Mouse (Mus musculus): ENCODE results near the gene Mgmt. TPM values are rescaled to one million over a fixed set of nuclear protein-coding genes. Genes with fewer than 3 reads are reported as not detected.

Gene Mgmt
- total and polyA plus RNA-seq, 2 experiments from 2014 or later = 5.4 to 6.4 TPM

DNA sequence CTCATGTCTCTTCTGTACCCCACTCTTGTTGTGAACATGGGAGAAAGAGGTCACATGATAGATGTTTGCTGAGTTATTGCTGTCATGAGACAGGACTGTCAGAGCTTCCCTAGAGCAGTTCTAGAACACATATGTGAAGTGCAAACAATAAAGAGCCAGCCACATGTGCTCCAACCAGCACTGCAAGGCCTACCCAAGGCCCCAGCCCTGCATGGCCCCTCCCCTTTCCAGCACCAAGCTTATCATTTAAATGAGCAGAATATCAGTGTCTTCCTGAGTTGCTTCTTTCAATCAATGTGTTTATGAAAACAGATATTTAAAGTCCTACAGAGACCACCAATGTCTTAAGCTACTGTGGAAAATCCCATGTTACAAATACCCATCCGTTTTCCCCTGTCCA is 201.3 kb downstream of the Mgmt start:
- H3K4me1 ChIP-seq (ENCODE audit: control insufficient read depth, insufficient read depth) = no peaks in the 10 kb centered on the region
- no peak overlapping the region for H3K4me2 ChIP-seq (ENCODE audit: low read depth, low read length)
- DNase-seq (ENCODE audit: low spot score) (no peak), ATAC-seq (ENCODE audit: insufficient read depth, low read depth) (no peak)
- TF ChIP-seq CTCF (IDR thresholded peaks at IDR 0.05; ENCODE audit: low read depth) (no peak), EP300 (IDR thresholded peaks at IDR 0.05; ENCODE audit: low read depth) (no peak)
- no peaks in the 10 kb centered on the region for H3K27me3 ChIP-seq (ENCODE audit: control insufficient read depth, insufficient read depth, low read length)
- no peaks in the 10 kb centered on the region for H3K9me3 ChIP-seq (replicated peaks; ENCODE audit: control insufficient read depth, low read length)
- H3K4me3 ChIP-seq (ENCODE audit: low read depth, low read length) = no peak overlapping the region
- H3K27ac ChIP-seq (ENCODE audit: low read depth) = no peak overlapping the region
- WGBS = 82% methylated on average over 1 of the region's 1 CpGs
- no peak overlapping the region for H3K9ac ChIP-seq (replicated peaks; ENCODE audit: low read depth, low read length)
- H3K36me3 ChIP-seq (replicated peaks; ENCODE audit: control insufficient read depth, insufficient read depth, low read length) = no peaks in the 10 kb centered on the region

GRCm38 (mm10) chr7:137099766-137100165 is 205.4 kb downstream of the Mgmt start:
- Histone ChIP-seq H3K4me1 (ENCODE audit: control insufficient read depth, insufficient read depth) (no peaks in the 10 kb centered on the region), H3K9me3 (replicated peaks; ENCODE audit: control insufficient read depth, low read length) (no peaks in the 10 kb centered on the region), H3K4me3 (ENCODE audit: low read depth, low read length) (no peak overlapping the region), H3K36me3 (replicated peaks; ENCODE audit: control insufficient read depth, insufficient read depth, low read length) (no peaks in the 10 kb centered on the region), H3K9ac (replicated peaks; ENCODE audit: low read depth, low read length) (no peak overlapping the region), H3K27ac (ENCODE audit: low read depth) (no peak overlapping the region), H3K4me2 (ENCODE audit: low read depth, low read length) (no peak overlapping the region), H3K27me3 (ENCODE audit: control insufficient read depth, insufficient read depth, low read length) (no peaks in the 10 kb centered on the region)
- no peak for TF ChIP-seq CTCF (IDR thresholded peaks at IDR 0.05; ENCODE audit: low read depth)
- no peak for TF ChIP-seq EP300 (IDR thresholded peaks at IDR 0.05; ENCODE audit: low read depth)
- DNase-seq (ENCODE audit: low spot score) = no peak
- WGBS = 72% methylated on average over 3 of the region's 3 CpGs
- ATAC-seq (ENCODE audit: insufficient read depth, low read depth) = no peak

DNA sequence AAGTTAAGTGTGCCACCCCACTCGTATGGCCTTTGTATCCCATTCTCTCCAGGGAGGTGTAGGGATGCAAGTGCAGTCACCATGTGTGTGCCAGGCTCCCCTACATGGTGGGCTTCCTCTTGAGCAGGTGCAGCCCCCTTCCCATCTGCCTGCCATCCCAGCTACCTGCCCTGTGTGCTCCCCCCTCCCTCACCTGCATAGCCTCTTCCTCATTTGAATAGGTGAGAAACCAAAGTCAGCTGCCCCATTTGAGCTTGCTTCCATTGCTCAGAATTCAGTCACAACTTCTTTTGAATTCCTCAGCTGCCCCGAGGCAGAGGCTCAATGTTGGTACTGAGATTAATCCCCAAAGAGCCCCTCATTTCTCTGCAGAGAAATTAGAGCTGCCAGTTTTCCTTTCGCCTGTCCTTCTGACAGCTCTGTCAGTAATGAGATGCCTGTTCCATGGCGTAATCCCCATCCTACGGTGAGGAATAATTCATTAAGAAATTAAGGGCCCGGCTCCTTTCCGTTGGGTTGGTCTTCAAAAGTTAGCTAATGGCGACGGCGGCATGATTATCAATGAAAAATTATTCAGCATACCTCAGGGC is 208.3 kb downstream of the Mgmt start:
- no peak overlapping the region for H3K27ac ChIP-seq (ENCODE audit: low read depth)

DNA sequence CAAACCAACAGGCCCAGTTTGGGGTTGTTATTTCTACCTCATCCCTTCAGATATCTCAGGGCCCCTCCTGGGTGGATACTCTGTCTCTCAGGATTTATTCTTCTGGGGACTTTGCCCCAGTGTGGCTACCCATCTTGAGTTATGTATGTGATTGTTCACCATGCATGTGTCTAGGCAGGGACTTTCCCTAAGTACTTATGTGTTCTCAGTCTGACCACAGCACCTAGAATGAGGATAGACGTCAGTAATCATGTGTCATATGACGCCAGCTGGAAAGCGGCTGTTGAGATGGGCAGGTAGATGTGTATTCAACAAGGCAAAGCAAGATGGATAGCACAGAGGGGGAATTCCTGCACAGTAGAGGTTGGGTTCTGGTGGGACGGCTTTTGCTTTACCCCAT is 217.7 kb downstream of the Mgmt start:
- Histone ChIP-seq H3K4me3 (ENCODE audit: low read depth, low read length) (no peak overlapping the region), H3K27ac (ENCODE audit: low read depth) (no peak overlapping the region), H3K4me2 (ENCODE audit: low read depth, low read length) (no peak overlapping the region), H3K36me3 (replicated peaks; ENCODE audit: control insufficient read depth, insufficient read depth, low read length) (no peaks in the 10 kb centered on the region), H3K9me3 (replicated peaks; ENCODE audit: control insufficient read depth, low read length) (peaks cover 11% of the 10 kb centered on the region), H3K9ac (replicated peaks; ENCODE audit: low read depth, low read length) (no peak overlapping the region), H3K27me3 (ENCODE audit: control insufficient read depth, insufficient read depth, low read length) (no peaks in the 10 kb centered on the region), H3K4me1 (ENCODE audit: control insufficient read depth, insufficient read depth) (no peaks in the 10 kb centered on the region)
- no peak for TF ChIP-seq CTCF (IDR thresholded peaks at IDR 0.05; ENCODE audit: low read depth)
- TF ChIP-seq EP300 (IDR thresholded peaks at IDR 0.05; ENCODE audit: low read depth) = no peak
- 94% methylated on average over 4 of the region's 4 CpGs for WGBS
- ATAC-seq (ENCODE audit: insufficient read depth, low read depth) = no peak
- no peak for DNase-seq (ENCODE audit: low spot score)

More for the DNA sequence above, 208.3 kb downstream of the Mgmt start:
- Histone ChIP-seq H3K4me1 (ENCODE audit: control insufficient read depth, insufficient read depth) (no peaks in the 10 kb centered on the region), H3K9me3 (replicated peaks; ENCODE audit: control insufficient read depth, low read length) (no peaks in the 10 kb centered on the region), H3K9ac (replicated peaks; ENCODE audit: low read depth, low read length) (no peak overlapping the region), H3K4me3 (ENCODE audit: low read depth, low read length) (no peak overlapping the region), H3K27me3 (ENCODE audit: control insufficient read depth, insufficient read depth, low read length) (no peaks in the 10 kb centered on the region), H3K4me2 (ENCODE audit: low read depth, low read length) (no peak overlapping the region), H3K36me3 (replicated peaks; ENCODE audit: control insufficient read depth, insufficient read depth, low read length) (no peaks in the 10 kb centered on the region)
- DNase-seq (ENCODE audit: low spot score) = no peak
- TF ChIP-seq EP300 (IDR thresholded peaks at IDR 0.05; ENCODE audit: low read depth) (no peak), CTCF (IDR thresholded peaks at IDR 0.05; ENCODE audit: low read depth) (no peak)
- 79% methylated on average over 10 of the region's 10 CpGs for WGBS
- ATAC-seq (ENCODE audit: insufficient read depth, low read depth) = no peak

GRCm38 (mm10) chr7:137116246-137116645 is 221.8 kb downstream of the Mgmt start:
- ATAC-seq (ENCODE audit: insufficient read depth, low read depth) (no peak), DNase-seq (ENCODE audit: low spot score) (no peak)
- 64% methylated on average over 4 of the region's 4 CpGs for WGBS
- no peak overlapping the region for H3K4me3 ChIP-seq (ENCODE audit: low read depth, low read length)
- TF ChIP-seq EP300 (IDR thresholded peaks at IDR 0.05; ENCODE audit: low read depth) (no peak), CTCF (IDR thresholded peaks at IDR 0.05; ENCODE audit: low read depth) (no peak)
- H3K4me1 ChIP-seq (ENCODE audit: control insufficient read depth, insufficient read depth) = no peaks in the 10 kb centered on the region
- H3K27ac ChIP-seq (ENCODE audit: low read depth) = no peak overlapping the region
- H3K9ac ChIP-seq (replicated peaks; ENCODE audit: low read depth, low read length) = no peak overlapping the region
- no peak overlapping the region for H3K4me2 ChIP-seq (ENCODE audit: low read depth, low read length)
- no peaks in the 10 kb centered on the region for H3K36me3 ChIP-seq (replicated peaks; ENCODE audit: control insufficient read depth, insufficient read depth, low read length)
- H3K9me3 ChIP-seq (replicated peaks; ENCODE audit: control insufficient read depth, low read length) = peaks cover 11% of the 10 kb centered on the region
- no peaks in the 10 kb centered on the region for H3K27me3 ChIP-seq (ENCODE audit: control insufficient read depth, insufficient read depth, low read length)

DNA sequence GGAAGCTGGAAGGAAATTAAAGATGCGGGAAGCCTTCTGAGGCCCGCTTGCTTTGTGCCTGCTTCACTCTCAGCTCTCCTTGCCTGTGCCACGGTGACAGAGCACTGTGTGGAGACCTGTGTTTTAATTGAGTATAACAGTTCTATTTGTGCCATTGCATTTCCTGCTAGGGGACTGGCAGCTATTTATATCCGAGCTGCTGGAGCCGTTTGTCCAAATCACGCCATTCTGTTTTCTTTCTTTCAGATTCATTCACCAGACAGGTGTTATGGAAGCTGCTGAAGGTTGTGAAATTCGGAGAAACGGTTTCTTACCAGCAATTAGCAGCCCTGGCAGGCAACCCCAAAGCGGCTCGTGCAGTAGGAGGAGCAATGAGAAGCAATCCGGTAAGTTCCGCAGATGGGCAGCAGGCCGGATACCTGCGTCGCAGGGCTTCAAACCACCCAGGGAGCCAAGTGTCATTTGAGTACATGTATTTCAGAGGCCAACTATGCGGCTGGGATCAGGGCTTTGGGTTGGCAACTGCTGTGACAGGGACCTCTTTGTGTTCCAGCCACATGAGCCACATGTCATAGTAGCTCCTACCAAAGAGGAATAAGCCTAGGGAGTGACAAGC is 226.9 kb downstream of the Mgmt start:
- H3K4me2 ChIP-seq (ENCODE audit: low read depth, low read length) = peak overlapping the region; percentile 22; the same call in 1 of the 2 replicates
- DNase-seq (ENCODE audit: low spot score) = no peak

More for the DNA sequence above, 226.9 kb downstream of the Mgmt start:
- H3K27me3 ChIP-seq (ENCODE audit: control insufficient read depth, insufficient read depth, low read length) = no peaks in the 10 kb centered on the region
- no peaks in the 10 kb centered on the region for H3K9me3 ChIP-seq (replicated peaks; ENCODE audit: control insufficient read depth, low read length)
- no peak overlapping the region for H3K9ac ChIP-seq (replicated peaks; ENCODE audit: low read depth, low read length)
- TF ChIP-seq EP300 (IDR thresholded peaks at IDR 0.05; ENCODE audit: low read depth) = no peak
- TF ChIP-seq CTCF (IDR thresholded peaks at IDR 0.05; ENCODE audit: low read depth) = no peak
- no peaks in the 10 kb centered on the region for H3K36me3 ChIP-seq (replicated peaks; ENCODE audit: control insufficient read depth, insufficient read depth, low read length)
- 57% methylated on average over 16 of the region's 16 CpGs for WGBS
- H3K4me1 ChIP-seq (ENCODE audit: control insufficient read depth, insufficient read depth) = no peaks in the 10 kb centered on the region
- H3K4me3 ChIP-seq (ENCODE audit: low read depth, low read length) = no peak overlapping the region
- ATAC-seq (ENCODE audit: insufficient read depth, low read depth) = no peak
- H3K27ac ChIP-seq (ENCODE audit: low read depth) = no peak overlapping the region

All from heart, postnatal 0 days (tissue).